Mouse (Mus musculus) limb, embryonic 13.5 days (tissue): ENCODE data around the gene Thada. TPM values are rescaled to one million over a fixed set of nuclear protein-coding genes. Genes with fewer than 3 reads are reported as not detected.

ENCODE experiments used
- ATAC-seq: fragments of 200-750 bp; cut with Nextera tagmentation; 2 replicates; pipeline ENCODE4 v1.8.0; 2017; ENCODE audit warnings: low read depth, moderate number of reproducible peaks, moderate TSS enrichment; ENCODE audit not compliant: low FRiP score
- H3K27ac ChIP-seq: fragments of 300-500 bp; sonication (generic); 2 replicates; pipeline ENCODE4 v1.5.1; 2015; ENCODE audit warnings: inconsistent platforms, mild to moderate bottlenecking, moderate library complexity
- H3K27me3 ChIP-seq: fragments of 300-500 bp; sonication (generic); 2 replicates; pipeline ENCODE4 v1.6.1; 2015; ENCODE audit warnings: mild to moderate bottlenecking, inconsistent platforms
- H3K36me3 ChIP-seq: fragments of 300-500 bp; sonication (generic); 2 replicates; pipeline ENCODE4 v1.6.1; 2015; ENCODE audit warnings: inconsistent platforms, mild to moderate bottlenecking, moderate library complexity
- H3K4me1 ChIP-seq: fragments of 300-500 bp; sonication (generic); 2 replicates; pipeline ENCODE4 v1.6.1; 2015; ENCODE audit warnings: inconsistent platforms
- H3K4me2 ChIP-seq: fragments of 300-500 bp; sonication (generic); replicated peaks from 2 replicates; pipeline ENCODE4 v1.6.1; 2015; ENCODE audit warnings: inconsistent platforms, mild to moderate bottlenecking, moderate library complexity
- H3K4me3 ChIP-seq: fragments of 300-500 bp; sonication (generic); 2 replicates; pipeline ENCODE4 v1.5.1; 2015; ENCODE audit warnings: moderate library complexity, mild to moderate bottlenecking, inconsistent platforms
- H3K9ac ChIP-seq: fragments of 300-500 bp; sonication (generic); 2 replicates; pipeline ENCODE4 v1.6.1; 2015; ENCODE audit warnings: mild to moderate bottlenecking, inconsistent platforms
- H3K9me3 ChIP-seq: fragments of 300-500 bp; sonication (generic); 2 replicates; pipeline ENCODE4 v1.6.1; 2016; ENCODE audit warnings: inconsistent platforms
- WGBS: fragments of 180-500 bp; shearing (Covaris S2); methylation state at CpG from one replicate; pipeline ENCODE4 v1.1.7; 2015; 5-methylcytosine and 5-hydroxymethylcytosine counted together
- polyA plus RNA-seq: library from polyadenylated mRNA; unstranded; fragments of >200 nt; fragmentation: Nextera tagmentation; extraction: Ambion mirVana; gene quantifications from 2 replicates; pipeline ENCODE4 v1.2.1, GENCODE M21; 2015

Gene Thada
- polyA plus RNA-seq, 1 experiment from 2014 or later: 9.1 TPM

DNA sequence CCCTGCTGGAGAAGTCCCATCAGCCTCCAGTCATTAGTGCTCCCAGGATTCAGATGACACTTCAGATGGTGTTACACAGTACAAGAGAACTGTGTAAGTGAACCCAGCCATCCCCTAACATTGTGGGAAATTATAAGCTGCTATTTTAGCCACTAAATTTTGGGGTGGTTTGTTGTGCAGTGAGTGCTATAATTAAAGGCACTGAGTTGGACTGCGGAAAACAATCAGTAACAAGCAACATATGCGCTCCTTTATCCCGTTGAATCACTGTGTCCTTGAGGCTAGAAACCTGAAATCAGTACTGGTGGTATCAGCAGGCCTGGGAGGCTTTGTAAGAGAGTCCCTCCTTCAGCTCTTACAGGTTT lies 113.2 kb downstream of the Thada start:
- ATAC-seq: no peak
- WGBS: 72% methylated on average over 3 of the region's 3 CpGs
- Histone ChIP-seq H3K4me1 (peaks cover 16% of the 10 kb centered on the region), H3K36me3 (peaks cover 20% of the 10 kb centered on the region), H3K9ac (no peak overlapping the region), H3K27me3 (no peaks in the 10 kb centered on the region), H3K9me3 (no peaks in the 10 kb centered on the region), H3K4me3 (no peak overlapping the region), H3K27ac (peak overlapping the region; percentile 10; the same call in 1 of the 2 replicates), H3K4me2 (no peak overlapping the region)

DNA sequence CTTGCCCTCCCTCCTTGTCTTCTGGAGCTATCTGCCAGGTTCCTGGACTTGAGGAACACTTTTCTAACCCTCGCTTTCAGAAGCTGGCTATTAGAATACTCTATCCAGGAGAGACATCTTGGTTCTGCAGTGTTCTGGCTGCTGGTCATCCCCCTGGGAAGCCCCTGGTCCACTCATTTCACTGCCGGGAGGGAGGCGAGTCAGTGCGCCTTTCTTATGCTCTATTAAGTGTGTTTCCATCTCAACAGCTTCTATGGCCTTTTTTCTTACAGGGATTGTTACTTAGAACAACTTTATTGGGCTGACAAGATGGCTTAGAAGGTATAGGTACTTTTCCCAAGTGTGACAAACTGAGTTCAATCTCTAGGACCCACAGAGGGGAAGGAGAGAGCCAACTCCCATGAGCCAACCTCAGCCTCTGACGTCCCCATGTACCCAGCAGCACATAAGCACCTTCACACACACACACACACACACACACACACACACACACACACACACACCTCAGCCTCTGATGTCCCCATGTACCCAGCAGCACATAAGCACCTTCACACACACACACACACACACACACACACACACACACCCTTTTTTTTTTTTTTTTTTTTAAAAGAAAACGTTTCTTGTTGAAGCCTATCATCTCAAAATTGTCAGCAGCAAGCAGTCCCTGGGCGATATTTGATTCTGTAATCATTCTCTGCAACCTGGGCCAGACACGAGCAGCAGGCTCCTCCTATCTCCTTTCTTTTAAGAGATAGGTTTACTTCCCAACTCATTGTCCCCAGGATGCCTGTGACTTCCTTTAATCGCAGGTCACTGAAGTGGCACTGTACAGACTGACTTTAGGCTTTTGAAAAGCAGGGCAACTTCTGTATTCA lies 113.9 kb downstream of the Thada start:
- 77% methylated on average over 9 of the region's 9 CpGs for WGBS
- peaks cover 24% of the 10 kb centered on the region for H3K36me3 ChIP-seq
- no peak overlapping the region for H3K4me2 ChIP-seq
- no peak overlapping the region for H3K4me3 ChIP-seq
- peaks cover 16% of the 10 kb centered on the region for H3K4me1 ChIP-seq
- no peak for ATAC-seq
- no peaks in the 10 kb centered on the region for H3K9me3 ChIP-seq
- no peak overlapping the region for H3K9ac ChIP-seq
- no peaks in the 10 kb centered on the region for H3K27me3 ChIP-seq
- peak overlapping the region; percentile 15; the same call in 1 of the 2 replicates for H3K27ac ChIP-seq

DNA sequence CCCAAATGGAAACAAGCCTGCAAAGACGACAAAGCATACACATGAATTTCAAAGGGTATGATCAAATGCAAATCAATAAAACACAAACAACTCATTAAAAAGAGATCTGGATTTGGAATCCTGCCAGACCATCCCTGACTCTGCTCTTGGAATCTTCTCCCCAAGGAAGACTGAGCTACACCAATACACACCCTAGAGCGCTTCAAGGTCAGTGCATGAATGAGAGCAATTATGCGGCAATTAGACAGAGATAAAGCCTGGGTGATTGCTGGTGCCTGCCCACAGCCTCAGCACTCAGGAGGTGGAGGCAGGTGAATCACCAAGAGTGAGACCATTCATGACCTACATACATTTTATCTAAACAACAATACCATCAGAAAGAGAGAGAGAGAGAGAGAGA lies 114.7 kb downstream of the Thada start:
- Histone ChIP-seq H3K9ac (no peak overlapping the region), H3K9me3 (no peaks in the 10 kb centered on the region), H3K4me3 (no peak overlapping the region), H3K27me3 (no peaks in the 10 kb centered on the region), H3K4me2 (no peak overlapping the region), H3K36me3 (peaks cover 30% of the 10 kb centered on the region), H3K27ac (no peak overlapping the region), H3K4me1 (peaks cover 16% of the 10 kb centered on the region)
- no peak for ATAC-seq
- WGBS: 62% methylated on average over 3 of the region's 3 CpGs

DNA sequence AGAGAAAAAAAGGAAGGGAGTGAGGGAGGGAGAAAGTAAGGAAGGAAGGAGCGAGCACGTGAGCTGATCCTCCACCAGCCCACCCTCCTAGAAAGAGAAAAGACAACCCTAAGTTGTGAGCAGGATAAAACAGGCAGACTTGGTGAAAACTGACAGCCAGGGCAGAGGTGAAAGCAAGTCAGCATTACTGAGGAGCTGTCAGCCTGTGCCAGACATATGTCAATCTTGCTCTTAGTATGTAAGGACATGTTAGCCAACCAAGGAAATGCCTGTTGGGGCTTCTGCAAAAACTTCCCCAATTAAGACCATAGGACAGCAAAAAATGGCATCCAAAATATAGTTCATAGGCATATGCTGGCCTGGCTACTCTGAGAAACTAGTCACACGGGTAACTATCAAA lies 117.1 kb downstream of the Thada start:
- 87% methylated on average over 3 of the region's 3 CpGs for WGBS
- ATAC-seq: no peak
- no peaks in the 10 kb centered on the region for H3K9me3 ChIP-seq
- no peak overlapping the region for H3K9ac ChIP-seq
- peaks cover 16% of the 10 kb centered on the region for H3K4me1 ChIP-seq
- no peak overlapping the region for H3K4me2 ChIP-seq
- no peaks in the 10 kb centered on the region for H3K27me3 ChIP-seq
- H3K27ac ChIP-seq: no peak overlapping the region
- H3K36me3 ChIP-seq: peaks cover 40% of the 10 kb centered on the region
- H3K4me3 ChIP-seq: no peak overlapping the region

DNA sequence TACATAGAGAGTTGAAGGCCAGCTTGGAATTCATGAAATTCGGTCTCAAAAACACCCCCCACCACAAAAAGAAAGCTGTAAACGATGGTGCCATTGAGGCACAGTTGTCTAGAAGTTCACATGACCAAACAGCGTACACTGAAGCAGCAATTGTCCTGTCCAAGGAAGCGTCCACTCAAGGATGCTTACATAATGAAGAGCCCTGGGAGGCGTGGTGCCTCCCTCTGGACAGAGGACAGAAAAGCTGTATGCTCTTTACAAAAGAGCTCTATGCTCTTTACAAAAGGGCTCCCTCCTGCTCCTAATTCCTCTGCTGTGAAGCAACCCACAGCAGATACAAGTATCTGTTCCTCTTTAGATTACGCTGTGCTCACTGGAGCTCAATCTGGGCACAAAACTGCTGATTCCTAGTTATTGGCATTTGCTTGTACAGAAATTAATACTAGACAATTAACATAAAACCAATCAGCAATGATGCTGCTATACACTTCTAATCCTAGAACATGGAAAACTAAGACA lies 123.6 kb downstream of the Thada start:
- Histone ChIP-seq H3K36me3 (peaks cover 35% of the 10 kb centered on the region), H3K4me1 (no peaks in the 10 kb centered on the region), H3K27me3 (no peaks in the 10 kb centered on the region), H3K9ac (no peak overlapping the region), H3K27ac (no peak overlapping the region), H3K4me3 (no peak overlapping the region), H3K4me2 (no peak overlapping the region), H3K9me3 (no peaks in the 10 kb centered on the region)
- no peak for ATAC-seq
- 89% methylated on average over 6 of the region's 6 CpGs for WGBS

DNA sequence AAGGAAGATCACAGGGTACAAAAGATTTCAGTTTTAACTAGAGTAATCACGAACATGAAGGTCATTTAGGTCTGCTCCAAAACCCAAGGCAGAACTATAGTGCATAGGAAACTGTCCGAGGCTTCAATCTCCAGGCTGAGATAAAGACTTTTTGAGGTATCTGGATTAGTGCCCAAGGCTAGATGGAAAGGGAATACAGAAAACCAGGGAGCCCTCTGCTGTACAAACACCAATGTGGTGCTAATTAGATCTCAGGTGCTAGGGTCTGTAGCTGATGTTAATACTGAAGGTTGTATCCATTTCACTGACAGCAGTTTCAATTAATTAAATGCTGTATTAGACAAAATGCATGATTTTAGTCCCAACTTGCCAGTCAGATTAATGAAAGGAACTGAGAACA lies 124.3 kb downstream of the Thada start:
- no peak overlapping the region for H3K4me3 ChIP-seq
- no peak overlapping the region for H3K4me2 ChIP-seq
- WGBS: 80% methylated on average over 2 of the region's 2 CpGs
- H3K36me3 ChIP-seq: peaks cover 33% of the 10 kb centered on the region
- H3K4me1 ChIP-seq: no peaks in the 10 kb centered on the region
- no peak overlapping the region for H3K9ac ChIP-seq
- H3K27ac ChIP-seq: no peak overlapping the region
- no peaks in the 10 kb centered on the region for H3K27me3 ChIP-seq
- H3K9me3 ChIP-seq: no peaks in the 10 kb centered on the region
- ATAC-seq: no peak

DNA sequence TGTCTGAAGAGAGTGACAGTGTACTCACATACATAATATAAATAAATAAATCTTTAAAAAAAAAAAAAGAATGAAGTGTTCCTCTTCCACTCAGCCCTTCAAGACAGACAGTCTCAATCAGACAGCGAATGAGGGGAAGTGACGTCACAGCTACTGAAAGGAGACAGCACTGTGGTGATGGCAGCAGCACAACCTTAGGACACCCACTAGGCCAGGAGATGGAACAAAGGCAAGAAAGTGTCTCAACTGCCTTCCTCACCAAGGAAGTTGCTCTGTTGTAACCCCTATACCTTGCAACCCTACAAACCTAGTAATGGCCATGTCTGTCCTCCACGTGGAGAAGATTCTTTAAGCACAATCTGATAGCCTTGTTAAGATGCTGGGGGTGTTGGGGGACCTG lies 125.4 kb downstream of the Thada start:
- H3K27me3 ChIP-seq: no peaks in the 10 kb centered on the region
- no peak overlapping the region for H3K4me3 ChIP-seq
- H3K9me3 ChIP-seq: no peaks in the 10 kb centered on the region
- ATAC-seq: no peak
- no peak overlapping the region for H3K27ac ChIP-seq
- no peak overlapping the region for H3K9ac ChIP-seq
- 93% methylated on average over 3 of the region's 3 CpGs for WGBS
- no peaks in the 10 kb centered on the region for H3K4me1 ChIP-seq
- no peak overlapping the region for H3K4me2 ChIP-seq
- H3K36me3 ChIP-seq: peaks cover 31% of the 10 kb centered on the region

DNA sequence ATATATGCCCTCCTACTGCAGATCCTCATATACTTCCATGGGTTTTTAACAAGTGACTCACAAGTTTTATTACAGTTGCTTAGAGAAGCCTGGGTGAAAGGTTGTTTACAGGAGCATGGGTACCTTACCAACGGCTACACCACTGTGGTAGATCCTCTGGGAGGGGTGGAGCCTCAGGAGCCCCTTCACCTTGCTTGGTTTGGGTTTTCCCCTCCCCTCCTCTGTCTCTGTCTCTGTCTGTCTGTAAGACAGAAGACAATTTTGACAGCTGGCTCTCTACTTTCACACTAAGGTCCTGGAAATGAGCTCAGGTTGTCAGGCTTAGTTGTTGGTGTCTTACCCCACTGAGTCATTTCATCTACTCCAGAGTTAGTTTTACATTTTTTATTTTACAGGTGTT lies 130.0 kb downstream of the Thada start:
- Histone ChIP-seq H3K9ac (no peak overlapping the region), H3K4me1 (no peaks in the 10 kb centered on the region), H3K9me3 (no peaks in the 10 kb centered on the region), H3K36me3 (peaks cover 42% of the 10 kb centered on the region), H3K4me3 (no peak overlapping the region), H3K4me2 (no peak overlapping the region), H3K27ac (no peak overlapping the region), H3K27me3 (no peaks in the 10 kb centered on the region)
- 32% methylated on average over 1 of the region's 1 CpGs for WGBS
- ATAC-seq: no peak

DNA sequence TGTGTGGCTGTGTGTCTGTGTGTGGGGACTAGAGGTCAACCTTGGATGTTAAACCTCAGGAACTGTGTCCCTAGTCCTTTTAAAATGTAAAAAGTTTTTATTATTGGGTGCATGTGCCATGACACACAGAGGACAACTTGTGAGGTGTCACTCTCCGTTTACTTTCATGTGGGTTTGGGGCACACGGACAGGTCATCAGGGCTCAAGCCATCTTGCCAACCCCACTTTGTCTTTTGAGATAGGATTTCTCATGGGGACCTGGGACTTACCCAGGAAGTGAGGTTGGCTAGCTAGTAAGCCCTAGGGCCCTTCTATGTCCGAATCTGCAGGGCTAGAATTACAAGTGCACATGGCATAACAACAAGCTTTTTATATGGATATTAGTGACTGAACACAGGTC lies 130.9 kb downstream of the Thada start:
- Histone ChIP-seq H3K27me3 (no peaks in the 10 kb centered on the region), H3K27ac (no peak overlapping the region), H3K4me2 (no peak overlapping the region), H3K9me3 (no peaks in the 10 kb centered on the region), H3K4me1 (no peaks in the 10 kb centered on the region), H3K4me3 (no peak overlapping the region), H3K9ac (no peak overlapping the region), H3K36me3 (peaks cover 37% of the 10 kb centered on the region)
- no peak for ATAC-seq
- WGBS: 73% methylated on average over 3 of the region's 3 CpGs

DNA sequence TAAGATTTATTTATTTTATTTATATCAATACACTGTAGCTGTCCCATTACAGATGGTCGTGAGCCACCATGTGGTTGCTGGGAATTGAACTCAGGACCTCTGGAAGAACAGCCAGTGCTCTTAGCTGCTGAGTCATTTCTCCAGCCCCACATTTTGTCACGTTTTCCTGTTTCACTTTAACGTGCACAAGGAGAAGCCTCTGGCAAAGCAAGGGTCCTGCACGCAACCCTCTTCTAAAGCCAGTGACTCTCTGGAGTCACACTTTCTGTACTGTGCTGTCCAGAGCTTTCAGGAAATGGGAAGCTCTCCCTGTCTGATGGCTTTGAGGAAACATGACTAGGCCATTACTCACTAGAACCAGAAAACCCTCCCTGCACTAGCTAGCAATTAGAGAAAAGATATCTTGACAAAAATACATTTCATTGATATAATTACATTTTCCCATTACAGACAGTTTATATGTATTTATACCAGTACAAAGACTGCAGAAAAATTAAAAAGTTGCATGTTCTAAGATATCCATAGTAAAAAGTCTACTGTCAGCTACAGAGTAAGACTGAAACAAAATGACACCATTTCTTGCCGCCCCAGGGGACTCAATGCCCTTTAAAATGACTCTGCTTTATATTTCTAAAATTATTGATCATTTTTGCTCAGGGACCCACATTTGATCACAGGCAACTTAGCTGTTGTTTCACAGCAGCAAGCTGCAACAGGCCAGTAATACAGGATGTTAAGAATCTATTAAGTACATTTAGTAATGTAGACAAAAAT lies 131.6 kb downstream of the Thada start:
- no peaks in the 10 kb centered on the region for H3K27me3 ChIP-seq
- ATAC-seq: no peak
- H3K36me3 ChIP-seq: peaks cover 34% of the 10 kb centered on the region
- no peak overlapping the region for H3K27ac ChIP-seq
- WGBS: 73% methylated on average over 5 of the region's 5 CpGs
- no peak overlapping the region for H3K4me2 ChIP-seq
- H3K9ac ChIP-seq: no peak overlapping the region
- no peaks in the 10 kb centered on the region for H3K9me3 ChIP-seq
- H3K4me3 ChIP-seq: no peak overlapping the region
- H3K4me1 ChIP-seq: no peaks in the 10 kb centered on the region

DNA sequence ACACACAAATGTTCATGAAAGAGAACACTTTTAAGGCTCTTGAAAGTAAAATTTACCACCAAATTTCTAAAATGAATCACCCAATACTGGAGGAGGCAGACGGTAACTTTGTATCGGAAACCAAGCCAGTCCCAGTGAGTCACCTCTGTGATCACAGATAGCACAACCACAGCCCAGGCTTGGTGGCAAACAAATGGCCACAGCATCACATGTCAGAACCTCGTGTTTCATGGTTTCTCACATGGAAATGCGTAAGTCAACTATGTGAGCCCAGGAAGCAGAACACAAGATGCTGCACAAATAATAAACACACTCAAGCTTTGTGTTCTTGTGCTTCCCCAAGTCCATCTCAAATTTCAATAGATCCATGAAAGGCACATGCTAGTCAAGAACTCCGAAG lies 133.1 kb downstream of the Thada start:
- ATAC-seq: no peak
- 83% methylated on average over 5 of the region's 5 CpGs for WGBS

DNA sequence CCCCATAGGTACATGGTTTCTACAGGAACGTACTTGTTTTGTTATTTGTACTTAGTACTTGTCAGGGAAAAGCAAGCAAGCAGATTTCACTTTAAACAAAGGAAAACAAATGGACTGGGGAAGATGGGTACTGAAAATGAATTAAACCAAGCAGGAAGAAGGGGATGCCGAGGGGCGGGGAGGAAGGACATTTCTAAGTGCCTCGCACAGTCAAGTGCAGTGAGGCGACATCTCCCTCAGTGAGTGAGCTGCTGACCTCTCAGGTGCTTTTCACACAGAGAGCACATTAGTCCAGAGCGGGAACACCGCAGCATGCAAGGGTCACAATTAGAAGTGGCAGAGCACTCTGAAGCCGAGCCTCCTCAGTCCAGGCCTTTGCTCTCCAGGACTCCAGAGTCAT lies 135.0 kb downstream of the Thada start:
- peaks cover 28% of the 10 kb centered on the region for H3K36me3 ChIP-seq
- H3K4me3 ChIP-seq: no peak overlapping the region
- ATAC-seq: no peak
- no peak overlapping the region for H3K4me2 ChIP-seq
- no peaks in the 10 kb centered on the region for H3K27me3 ChIP-seq
- 79% methylated on average over 8 of the region's 8 CpGs for WGBS
- no peak overlapping the region for H3K27ac ChIP-seq
- H3K9ac ChIP-seq: no peak overlapping the region
- H3K4me1 ChIP-seq: peaks cover 11% of the 10 kb centered on the region; the same call in 1 of the 2 replicates
- no peaks in the 10 kb centered on the region for H3K9me3 ChIP-seq

More for the DNA sequence above, 133.1 kb downstream of the Thada start:
- no peak overlapping the region for H3K4me2 ChIP-seq
- no peak overlapping the region for H3K9ac ChIP-seq
- no peaks in the 10 kb centered on the region for H3K4me1 ChIP-seq
- H3K27me3 ChIP-seq: no peaks in the 10 kb centered on the region
- H3K9me3 ChIP-seq: no peaks in the 10 kb centered on the region
- H3K4me3 ChIP-seq: no peak overlapping the region
- H3K36me3 ChIP-seq: peaks cover 34% of the 10 kb centered on the region
- H3K27ac ChIP-seq: no peak overlapping the region
